Mouse (Mus musculus) ES-E14 (cell line): ENCODE data around the gene Pex7. TPM values are rescaled to one million over a fixed set of nuclear protein-coding genes. Genes with fewer than 3 reads are reported as not detected.

Experiments used
- DNase-seq: peaks from one replicate; pipeline ENCODE4 v3.0.0-alpha.2; 2013; ENCODE audit warnings: low read depth, low spot score
- H3K27ac ChIP-seq: 2 replicates; pipeline ENCODE4 v1.5.1; 2012; ENCODE audit warnings: low read depth, mild to moderate bottlenecking, low read length, moderate library complexity, mixed read lengths; ENCODE audit not compliant: poor library complexity, insufficient read depth, severe bottlenecking
- H3K36me3 ChIP-seq: 2 replicates; pipeline ENCODE4 v1.6.1; 2012; ENCODE audit warnings: mild to moderate bottlenecking, low read length, moderate library complexity, mixed read lengths; ENCODE audit not compliant: control insufficient read depth, poor library complexity, insufficient read depth, severe bottlenecking
- H3K4me1 ChIP-seq, 2 experiments: fragments of 150-350 bp in 1 of 2; sonication (generic) in 1 of 2; 2 replicates each; pipeline ENCODE4 v1.6.1; 2012; ENCODE audit warnings: low read length in 2 of 2, mild to moderate bottlenecking in 1 of 2, mixed read lengths in 1 of 2; ENCODE audit not compliant: control insufficient read depth in 2 of 2, insufficient read depth in 2 of 2, poor library complexity in 1 of 2
- H3K4me3 ChIP-seq, 2 experiments: fragments of 150-350 bp in 1 of 2; sonication (generic) in 1 of 2; 2 replicates each; pipeline ENCODE4 v1.5.1; 2012; ENCODE audit warnings: low read length in 2 of 2, low read depth in 1 of 2, mild to moderate bottlenecking in 1 of 2, mixed read lengths in 1 of 2; ENCODE audit not compliant: insufficient read depth in 1 of 2, poor library complexity in 1 of 2, severe bottlenecking in 1 of 2
- H3K9ac ChIP-seq: 2 replicates; pipeline ENCODE4 v1.6.1; 2012; ENCODE audit warnings: low read depth, mild to moderate bottlenecking, low read length, mixed read lengths; ENCODE audit not compliant: poor library complexity, insufficient read depth, severe bottlenecking
- H3K9me3 ChIP-seq: fragments of 150-350 bp; sonication (generic); 2 replicates; pipeline ENCODE4 v1.6.1; 2012; ENCODE audit warnings: low read depth, mild to moderate bottlenecking, low read length; ENCODE audit not compliant: control insufficient read depth, insufficient read depth
- CHD2 ChIP-seq: IDR thresholded peaks from 2 replicates; pipeline ENCODE4 v1.6.1; 2014; ENCODE audit warnings: mild to moderate bottlenecking, low read depth, low read length, inconsistent platforms
- HCFC1 ChIP-seq: IDR thresholded peaks from 2 replicates; pipeline ENCODE4 v1.6.1; 2012; ENCODE audit warnings: low read length, inconsistent platforms, borderline replicate concordance; ENCODE audit not compliant: insufficient read depth
- MAFK ChIP-seq: IDR thresholded peaks from 2 replicates; pipeline ENCODE4 v1.6.1; 2014; ENCODE audit warnings: mild to moderate bottlenecking, low read depth, low read length, inconsistent platforms; ENCODE audit not compliant: insufficient read depth
- ZC3H11A ChIP-seq: IDR thresholded peaks from 2 replicates; pipeline ENCODE4 v1.6.1; 2012; ENCODE audit warnings: low read depth, mild to moderate bottlenecking, inconsistent platforms, low read length, borderline replicate concordance
- ZNF384 ChIP-seq: IDR thresholded peaks from 2 replicates; pipeline ENCODE4 v1.6.1; 2012; ENCODE audit warnings: low read depth, low read length, inconsistent platforms
- in situ Hi-C, 2 experiments: fragments of 600-800 bp; cut with MboI; formaldehyde crosslinking; loops; one replicate each; pipeline ENCODE4 v1.15.1; 2025; ENCODE audit warnings: low sequenced_read_pairs in 2 of 2, inconsistent platforms in 1 of 2; ENCODE audit not compliant: unreplicated experiment in 2 of 2
- total RNA-seq: library from RNA; depleted of rRNA; stranded (reverse); fragments of 300-350 nt; gene quantifications from 2 replicates; pipeline ENCODE4 v1.2.3, GENCODE M21; 2012

The Pex7 gene
- total RNA-seq, 1 experiment: 17.0 TPM

DNA sequence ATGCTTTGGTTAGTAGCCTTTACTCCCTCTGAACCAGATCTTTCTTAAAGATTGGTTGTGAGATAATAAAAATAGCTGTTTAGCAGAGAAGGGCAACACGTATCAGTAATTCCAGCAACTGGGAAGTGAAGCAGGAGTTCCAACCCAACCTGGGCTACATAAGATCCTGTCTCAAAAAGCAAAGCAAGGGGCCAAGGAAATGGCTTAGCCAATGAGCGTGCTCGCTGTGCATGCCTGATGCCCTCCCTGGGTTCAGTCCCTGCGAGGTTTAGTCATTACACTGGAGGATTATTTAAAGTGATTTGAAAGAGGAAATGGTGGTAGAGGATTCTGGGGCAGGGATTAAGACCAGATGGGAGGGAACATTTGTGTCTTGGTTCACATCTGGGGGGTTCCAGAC is 41.6 kb upstream of the Pex7 start:
- no peak for TF ChIP-seq MAFK
- no peak for TF ChIP-seq CHD2
- no peak for TF ChIP-seq ZC3H11A
- no peak for TF ChIP-seq HCFC1
- no peak for TF ChIP-seq ZNF384

DNA sequence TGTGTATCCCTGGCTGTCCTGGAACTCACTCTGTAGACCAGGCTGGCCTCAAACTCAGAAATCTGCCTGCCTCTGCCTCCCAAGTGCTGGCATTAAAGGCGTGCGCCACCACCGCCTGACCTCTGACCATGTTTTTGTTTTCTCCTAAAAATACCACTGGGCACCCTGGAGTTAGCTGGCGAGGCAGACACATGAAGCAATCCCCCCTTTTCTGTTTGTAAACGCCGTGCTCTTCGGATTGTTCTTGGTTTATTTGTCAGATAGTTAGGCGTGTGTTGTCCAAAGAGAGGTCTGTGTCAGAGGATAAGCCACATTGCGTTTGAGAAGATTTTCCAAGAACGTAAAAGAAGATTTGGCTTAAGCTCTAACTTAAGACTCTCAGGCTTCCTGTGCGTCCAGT is 40.9 kb upstream of the Pex7 start:
- H3K27ac ChIP-seq: no peak overlapping the region
- in situ Hi-C loops: no loop called here
- H3K9me3 ChIP-seq: no peaks in the 10 kb centered on the region
- no peak overlapping the region for H3K9ac ChIP-seq
- TF ChIP-seq HCFC1 (no peak), CHD2 (no peak), MAFK (no peak), ZNF384 (no peak), ZC3H11A (no peak)
- no peaks in the 10 kb centered on the region for H3K36me3 ChIP-seq
- H3K4me1 ChIP-seq: no peaks in the 10 kb centered on the region
- DNase-seq: no peak
- H3K4me3 ChIP-seq: no peak overlapping the region

More for the DNA sequence above, 41.6 kb upstream of the Pex7 start:
- Histone ChIP-seq H3K4me3 (no peak overlapping the region), H3K36me3 (no peaks in the 10 kb centered on the region), H3K9me3 (no peaks in the 10 kb centered on the region), H3K9ac (no peak overlapping the region), H3K27ac (no peak overlapping the region), H3K4me1 (no peaks in the 10 kb centered on the region)
- in situ Hi-C loops: no loop called here
- no peak for DNase-seq

DNA sequence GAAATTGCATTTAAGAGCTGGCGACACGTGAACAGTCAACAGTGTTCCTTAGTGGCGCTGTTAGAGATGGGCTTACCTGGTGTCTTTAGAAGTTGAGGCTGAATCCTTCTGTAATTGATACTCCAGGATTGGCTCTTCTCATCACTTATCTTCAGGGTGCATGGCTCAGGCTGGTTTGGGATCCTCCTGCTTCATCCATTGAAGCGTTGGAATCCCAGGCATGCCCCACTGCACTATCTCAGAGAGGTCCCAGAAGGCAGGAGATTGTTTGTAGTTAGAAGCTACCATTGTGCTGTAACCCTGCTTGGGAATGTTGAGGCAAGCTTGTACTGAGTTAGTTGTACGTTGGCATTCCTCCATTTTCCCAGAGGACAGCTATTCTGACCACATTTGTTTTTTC is 40.4 kb upstream of the Pex7 start:
- TF ChIP-seq MAFK: no peak
- TF ChIP-seq ZC3H11A: no peak
- TF ChIP-seq HCFC1: no peak
- no peak for TF ChIP-seq CHD2
- TF ChIP-seq ZNF384: no peak
- no peak overlapping the region for H3K9ac ChIP-seq

DNA sequence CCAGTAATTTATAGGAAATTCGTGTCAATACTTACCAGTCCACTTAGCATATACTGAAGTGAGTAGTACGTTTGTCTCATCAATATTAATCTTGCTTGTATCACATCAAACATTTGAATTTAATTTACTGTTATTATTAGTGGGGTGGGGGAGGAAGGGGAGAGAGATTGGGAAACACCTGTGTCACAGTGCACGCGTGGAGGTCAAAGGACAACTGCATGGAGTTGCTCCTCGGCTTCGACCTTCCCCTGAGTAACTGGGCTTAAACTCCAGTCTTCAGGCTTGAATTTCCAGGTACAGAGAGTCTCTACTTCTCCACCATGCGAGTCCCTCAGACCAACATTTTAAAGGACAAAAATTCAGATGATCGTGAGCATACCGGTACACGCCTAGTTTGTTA is 40.0 kb upstream of the Pex7 start:
- Histone ChIP-seq H3K4me3 (no peak overlapping the region), H3K9ac (no peak overlapping the region), H3K36me3 (no peaks in the 10 kb centered on the region), H3K27ac (no peak overlapping the region), H3K9me3 (no peaks in the 10 kb centered on the region), H3K4me1 (no peaks in the 10 kb centered on the region)
- TF ChIP-seq ZNF384: no peak
- no peak for TF ChIP-seq ZC3H11A
- TF ChIP-seq CHD2: no peak
- no peak for TF ChIP-seq MAFK
- TF ChIP-seq HCFC1: no peak
- DNase-seq: no peak
- in situ Hi-C loops: no loop called here

More for the DNA sequence above, 40.4 kb upstream of the Pex7 start:
- Histone ChIP-seq H3K27ac (no peak overlapping the region), H3K4me3 (no peak overlapping the region), H3K4me1 (no peaks in the 10 kb centered on the region), H3K36me3 (no peaks in the 10 kb centered on the region), H3K9me3 (no peaks in the 10 kb centered on the region)
- in situ Hi-C loops: no loop called here
- no peak for DNase-seq

DNA sequence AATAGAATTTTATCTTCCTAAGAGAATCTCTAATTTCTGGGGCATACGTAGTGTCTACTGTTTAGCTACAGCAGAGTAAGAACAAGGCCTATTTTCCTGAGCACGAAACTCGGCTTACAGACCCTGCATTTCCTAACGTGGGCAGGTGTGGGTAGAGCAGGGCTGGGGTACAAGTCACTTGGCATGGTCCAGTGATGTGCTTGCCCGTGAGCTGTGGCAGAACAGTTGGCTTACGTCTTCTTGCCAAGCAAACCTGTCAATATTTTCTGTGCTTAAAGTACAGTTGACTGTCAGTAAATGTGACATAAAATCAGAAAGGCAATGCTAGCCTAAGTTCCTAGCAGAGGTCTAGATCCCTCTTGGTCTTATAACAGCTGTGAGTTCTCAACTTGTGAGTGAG is 39.2 kb upstream of the Pex7 start:
- DNase-seq: no peak

More for the DNA sequence above, 39.2 kb upstream of the Pex7 start:
- Histone ChIP-seq H3K27ac (no peak overlapping the region), H3K4me1 (no peaks in the 10 kb centered on the region), H3K36me3 (no peaks in the 10 kb centered on the region), H3K9ac (no peak overlapping the region), H3K4me3 (no peak overlapping the region), H3K9me3 (no peaks in the 10 kb centered on the region)
- in situ Hi-C loops: no loop called here
- TF ChIP-seq MAFK: no peak
- TF ChIP-seq ZC3H11A: no peak
- no peak for TF ChIP-seq HCFC1
- no peak for TF ChIP-seq CHD2
